ENCODE assay signal across 20 mouse cellular contexts in genomic region chr9:85802563-85802962, GRCm38 (mm10). TPM values are rescaled to one million over a fixed set of nuclear protein-coding genes. Genes with fewer than 3 reads are reported as not detected.
A peak's percentile ranks its signal among the peaks of the same experiment; 100 is the strongest.
DNase-seq lines count a peak whose midpoint lies in the region; ATAC-seq and TF ChIP-seq lines count a peak whose summit lies in the region.
"Had no signal": no experiment of that assay in that cellular context is flagged by ENCODE, and none has a peak within 500 bp of the region (broad histone marks: within the 10 kb centered on the region; RNA-seq: fewer than 3 reads in every experiment).

No protein-coding gene starts in this region.

- no peaks in the 10 kb centered on the region for H3K27me3 ChIP-seq in hindbrain, postnatal 0 days (ENCODE audit: insufficient read depth, low read length)
- H3K27me3 ChIP-seq in hindbrain, embryonic 11.5 days (ENCODE audit: control insufficient read depth, insufficient read depth, low read length): no peaks in the 10 kb centered on the region
- no peaks in the 10 kb centered on the region for H3K27me3 ChIP-seq in midbrain, embryonic 14.5 days (ENCODE audit: control insufficient read depth, insufficient read depth, low read length)
- H3K27me3 ChIP-seq in midbrain, embryonic 11.5 days (ENCODE audit: control insufficient read depth, insufficient read depth, low read length): no peaks in the 10 kb centered on the region
- H3K27me3 ChIP-seq in embryonic facial prominence, embryonic 14.5 days (replicated peaks; ENCODE audit: control insufficient read depth, insufficient read depth, low read length): no peaks in the 10 kb centered on the region
- H3K27me3 ChIP-seq: embryonic facial prominence, embryonic 15.5 days; forebrain, embryonic 13.5 days; forebrain, embryonic 15.5 days had no signal

- H3K9ac ChIP-seq in hindbrain, postnatal 0 days (replicated peaks; ENCODE audit: low read length): no peak overlapping the region
- H3K9ac ChIP-seq in hindbrain, embryonic 11.5 days (ENCODE audit: low read depth, low read length): no peak overlapping the region
- no peak overlapping the region for H3K9ac ChIP-seq in midbrain, embryonic 14.5 days (replicated peaks; ENCODE audit: low read length)
- no peak overlapping the region for H3K9ac ChIP-seq in midbrain, embryonic 11.5 days (ENCODE audit: low read length)
- no peak overlapping the region for H3K9ac ChIP-seq in embryonic facial prominence, embryonic 14.5 days (ENCODE audit: low read depth, low read length)
- H3K9ac ChIP-seq: embryonic facial prominence, embryonic 15.5 days; forebrain, embryonic 13.5 days; forebrain, embryonic 15.5 days; forebrain, postnatal 0 days had no signal

- DNase-seq in hindbrain, postnatal 0 days (ENCODE audit: low spot score): peak; percentile 13
- DNase-seq in hindbrain, embryonic 11.5 days (ENCODE audit: low spot score): no peak
- DNase-seq in midbrain, embryonic 14.5 days: peak; percentile 57
- no peak for DNase-seq in midbrain, embryonic 11.5 days (ENCODE audit: low spot score, missing footprints)
- peak; percentile 47 for DNase-seq in brain, embryonic 14.5 days (ENCODE audit: low read depth)
- peak; percentile 74 for DNase-seq in embryonic facial prominence, embryonic 14.5 days (ENCODE audit: low spot score)
- DNase-seq in heart, postnatal 10 days: no peak
- DNase-seq: adrenal gland, adult 2 months; adrenal gland, postnatal 10 days; adrenal gland, postnatal 25 days; cerebellum, adult 11-12 months; cerebellum, adult 2 months; cerebellum, adult 9-10 months; cerebellum, postnatal 10 days; cerebellum, postnatal 25 days; forebrain, postnatal 0 days had no signal

- ATAC-seq in hindbrain, postnatal 0 days: no peak
- ATAC-seq in hindbrain, embryonic 11.5 days (ENCODE audit: low FRiP score): no peak
- ATAC-seq in midbrain, embryonic 14.5 days (ENCODE audit: low FRiP score, low TSS enrichment): 0 out of 2 replicates have a peak, but pooled peaks have one; percentile 31
- no peak for ATAC-seq in midbrain, embryonic 11.5 days (ENCODE audit: low FRiP score)
- ATAC-seq in embryonic facial prominence, embryonic 14.5 days (ENCODE audit: low read depth): peak; percentile 53; the same call in 1 of the 2 replicates
- ATAC-seq: forebrain, embryonic 13.5 days; forebrain, embryonic 15.5 days; forebrain, postnatal 0 days had no signal

- 59% methylated on average over 4 of the region's 4 CpGs for WGBS in hindbrain, postnatal 0 days
- WGBS in hindbrain, embryonic 11.5 days: 90% methylated on average over 4 of the region's 4 CpGs
- 61% methylated on average over 4 of the region's 4 CpGs for WGBS in midbrain, embryonic 14.5 days
- 86% methylated on average over 4 of the region's 4 CpGs for WGBS in midbrain, embryonic 11.5 days
- WGBS in embryonic facial prominence, embryonic 14.5 days: 63% methylated on average over 4 of the region's 4 CpGs

- H3K36me3 ChIP-seq in hindbrain, postnatal 0 days (ENCODE audit: insufficient read depth, low read length): no peaks in the 10 kb centered on the region
- H3K36me3 ChIP-seq in hindbrain, embryonic 11.5 days (ENCODE audit: control insufficient read depth, insufficient read depth, low read length): no peaks in the 10 kb centered on the region
- H3K36me3 ChIP-seq in midbrain, embryonic 14.5 days (ENCODE audit: control insufficient read depth, insufficient read depth, low read length): no peaks in the 10 kb centered on the region
- no peaks in the 10 kb centered on the region for H3K36me3 ChIP-seq in midbrain, embryonic 11.5 days (ENCODE audit: control insufficient read depth, insufficient read depth, low read length)
- no peaks in the 10 kb centered on the region for H3K36me3 ChIP-seq in embryonic facial prominence, embryonic 14.5 days (ENCODE audit: control insufficient read depth, insufficient read depth, low read length)
- H3K36me3 ChIP-seq: embryonic facial prominence, embryonic 15.5 days; forebrain, embryonic 15.5 days had no signal

- TF ChIP-seq CTCF in hindbrain, postnatal 0 days (IDR thresholded peaks at IDR 0.05; ENCODE audit: low read depth): no peak
- no peak for TF ChIP-seq CTCF in brain, embryonic 14.5 days (IDR thresholded peaks at IDR 0.05; ENCODE audit: borderline replicate concordance, extremely low read depth, insufficient read depth, insufficient read length)

- H3K9me3 ChIP-seq in hindbrain, postnatal 0 days (ENCODE audit: low read length): no peaks in the 10 kb centered on the region
- H3K9me3 ChIP-seq in hindbrain, embryonic 11.5 days (ENCODE audit: control insufficient read depth, low read length): no peaks in the 10 kb centered on the region
- H3K9me3 ChIP-seq in midbrain, embryonic 14.5 days (ENCODE audit: control insufficient read depth, low read length): no peaks in the 10 kb centered on the region
- H3K9me3 ChIP-seq in midbrain, embryonic 11.5 days (ENCODE audit: control insufficient read depth, low read length): no peaks in the 10 kb centered on the region
- H3K9me3 ChIP-seq in embryonic facial prominence, embryonic 14.5 days (ENCODE audit: control insufficient read depth, low read length): no peaks in the 10 kb centered on the region
- H3K9me3 ChIP-seq: embryonic facial prominence, embryonic 15.5 days; forebrain, embryonic 13.5 days; forebrain, embryonic 15.5 days had no signal

- intact Hi-C loops in heart, postnatal 10 days (cut with DNase I): no loop called here

- H3K4me1 ChIP-seq in hindbrain, postnatal 0 days (ENCODE audit: insufficient read depth, low read length): no peaks in the 10 kb centered on the region
- no peaks in the 10 kb centered on the region for H3K4me1 ChIP-seq in hindbrain, embryonic 11.5 days (replicated peaks; ENCODE audit: control insufficient read depth, insufficient read depth, low read length)
- 0 out of 2 replicates have a peak, but pooled peaks cover 3% of the 10 kb centered on the region for H3K4me1 ChIP-seq in midbrain, embryonic 14.5 days (ENCODE audit: control insufficient read depth, insufficient read depth, low read length)
- H3K4me1 ChIP-seq in midbrain, embryonic 11.5 days (ENCODE audit: control insufficient read depth, insufficient read depth, low read length): no peaks in the 10 kb centered on the region
- no peaks in the 10 kb centered on the region for H3K4me1 ChIP-seq in embryonic facial prominence, embryonic 14.5 days (ENCODE audit: control insufficient read depth, insufficient read depth, low read length)
- H3K4me1 ChIP-seq: embryonic facial prominence, embryonic 15.5 days; forebrain, embryonic 13.5 days; forebrain, embryonic 15.5 days had no signal

- H3K4me2 ChIP-seq in hindbrain, postnatal 0 days (ENCODE audit: low read depth, low read length): no peak overlapping the region
- H3K4me2 ChIP-seq in hindbrain, embryonic 11.5 days (replicated peaks; ENCODE audit: low read depth, low read length): no peak overlapping the region
- no peak overlapping the region for H3K4me2 ChIP-seq in midbrain, embryonic 14.5 days (ENCODE audit: low read length)
- no peak overlapping the region for H3K4me2 ChIP-seq in midbrain, embryonic 11.5 days
- no peak overlapping the region for H3K4me2 ChIP-seq in embryonic facial prominence, embryonic 14.5 days (ENCODE audit: low read depth, low read length)
- H3K4me2 ChIP-seq: embryonic facial prominence, embryonic 15.5 days; forebrain, embryonic 13.5 days; forebrain, embryonic 15.5 days had no signal

- H3K4me3 ChIP-seq in hindbrain, postnatal 0 days (ENCODE audit: low read length): no peak overlapping the region
- H3K4me3 ChIP-seq in hindbrain, embryonic 11.5 days (ENCODE audit: low read depth, low read length): no peak overlapping the region
- H3K4me3 ChIP-seq in midbrain, embryonic 14.5 days (replicated peaks; ENCODE audit: low read depth, low read length): no peak overlapping the region
- H3K4me3 ChIP-seq in midbrain, embryonic 11.5 days (ENCODE audit: low read depth, low read length): no peak overlapping the region
- H3K4me3 ChIP-seq in embryonic facial prominence, embryonic 14.5 days (ENCODE audit: low read depth, low read length): no peak overlapping the region
- H3K4me3 ChIP-seq: embryonic facial prominence, embryonic 15.5 days; forebrain, embryonic 13.5 days; forebrain, embryonic 15.5 days had no signal

- no peak overlapping the region for H3K27ac ChIP-seq in hindbrain, postnatal 0 days
- no peak overlapping the region for H3K27ac ChIP-seq in hindbrain, embryonic 11.5 days (ENCODE audit: low read depth, low read length)
- no peak overlapping the region for H3K27ac ChIP-seq in midbrain, embryonic 14.5 days (replicated peaks; ENCODE audit: low read depth, low read length)
- H3K27ac ChIP-seq in midbrain, embryonic 11.5 days (ENCODE audit: low read depth, low read length): no peak overlapping the region
- H3K27ac ChIP-seq in embryonic facial prominence, embryonic 14.5 days (replicated peaks; ENCODE audit: low read depth, low read length): no peak overlapping the region
- H3K27ac ChIP-seq: embryonic facial prominence, embryonic 15.5 days; forebrain, embryonic 13.5 days; forebrain, embryonic 15.5 days had no signal

- TF ChIP-seq POLR2A in brain, embryonic 14.5 days (IDR thresholded peaks at IDR 0.05; ENCODE audit: borderline replicate concordance, extremely low read depth, insufficient read depth, insufficient read length, poor library complexity, severe bottlenecking): no peak

RNA-seq across cellular contexts. Expression of gene Tpbg, which starts 39.6 kb away (rescaled TPM):
- 57.7 and 58.5 TPM in 2 replicates for total RNA-seq in hindbrain, postnatal 0 days (2014; rRNA removed)
- 20.6 and 21.2 TPM in 2 replicates for polyA plus RNA-seq in hindbrain, postnatal 0 days (2015; fragmentation: Nextera tagmentation; extraction: Ambion mirVana)
- polyA plus RNA-seq in hindbrain, embryonic 11.5 days (2014; fragmentation: Nextera tagmentation; extraction: Ambion mirVana): 34.6 and 34.9 TPM in 2 replicates
- 15.3 and 20.2 TPM in 2 replicates for polyA plus RNA-seq in midbrain, embryonic 14.5 days (2014; fragmentation: Nextera tagmentation; extraction: Ambion mirVana)
- 38.1 and 46.6 TPM in 2 replicates for polyA plus RNA-seq in midbrain, embryonic 11.5 days (2014; fragmentation: Nextera tagmentation; extraction: Ambion mirVana)
- polyA plus RNA-seq in brain, embryonic 14.5 days (2012; rRNA removed): 16.9 and 25.0 TPM in 2 replicates
- polyA plus RNA-seq in embryonic facial prominence, embryonic 14.5 days (2014; fragmentation: Nextera tagmentation; extraction: Ambion mirVana): 21.6 and 25.2 TPM in 2 replicates
- total RNA-seq in heart, postnatal 10 days (2021): 1 to 10 TPM; 3.2 to 3.9 TPM
- total RNA-seq: MEL had no signal

RNA-seq across cellular contexts. Expression of gene Ibtk, which starts 53.4 kb away (rescaled TPM):
- total RNA-seq in hindbrain, postnatal 0 days (2014; rRNA removed): 19.6 and 23.4 TPM in 2 replicates
- 17.1 and 18.0 TPM in 2 replicates for polyA plus RNA-seq in hindbrain, postnatal 0 days (2015; fragmentation: Nextera tagmentation; extraction: Ambion mirVana)
- polyA plus RNA-seq in hindbrain, embryonic 11.5 days (2014; fragmentation: Nextera tagmentation; extraction: Ambion mirVana): 45.2 and 47.4 TPM in 2 replicates
- 31.0 and 46.5 TPM in 2 replicates for polyA plus RNA-seq in midbrain, embryonic 14.5 days (2014; fragmentation: Nextera tagmentation; extraction: Ambion mirVana)
- 42.5 and 46.4 TPM in 2 replicates for polyA plus RNA-seq in midbrain, embryonic 11.5 days (2014; fragmentation: Nextera tagmentation; extraction: Ambion mirVana)
- polyA plus RNA-seq in brain, embryonic 14.5 days (2012; rRNA removed): 17.5 and 22.5 TPM in 2 replicates
- polyA plus RNA-seq in embryonic facial prominence, embryonic 14.5 days (2014; fragmentation: Nextera tagmentation; extraction: Ambion mirVana): 39.0 and 42.4 TPM in 2 replicates
- 10 to 100 TPM; 35.4 to 41.7 TPM for total RNA-seq in heart, postnatal 10 days (2021)

Comparison
In these comparisons a context has a peak if more than half of its experiments do, and no peak if none do; other contexts are left out.
1. ATAC-seq: peak in midbrain, embryonic 14.5 days (single experiment) and embryonic facial prominence, embryonic 14.5 days (single experiment); none in hindbrain, postnatal 0 days (single experiment), hindbrain, embryonic 11.5 days (single experiment) and midbrain, embryonic 11.5 days (single experiment).
2. DNase-seq: peak in hindbrain, postnatal 0 days (single experiment), midbrain, embryonic 14.5 days (single experiment), brain, embryonic 14.5 days (single experiment) and embryonic facial prominence, embryonic 14.5 days (single experiment); none in hindbrain, embryonic 11.5 days (single experiment), midbrain, embryonic 11.5 days (single experiment) and heart, postnatal 10 days (0 of 2).